Mouse (Mus musculus): ENCODE results near the gene Otub1. TPM values are rescaled to one million over a fixed set of nuclear protein-coding genes. Genes with fewer than 3 reads are reported as not detected.

The Otub1 gene
- polyA plus RNA-seq, 1 experiment from 2014 or later: 252 TPM

DNA sequence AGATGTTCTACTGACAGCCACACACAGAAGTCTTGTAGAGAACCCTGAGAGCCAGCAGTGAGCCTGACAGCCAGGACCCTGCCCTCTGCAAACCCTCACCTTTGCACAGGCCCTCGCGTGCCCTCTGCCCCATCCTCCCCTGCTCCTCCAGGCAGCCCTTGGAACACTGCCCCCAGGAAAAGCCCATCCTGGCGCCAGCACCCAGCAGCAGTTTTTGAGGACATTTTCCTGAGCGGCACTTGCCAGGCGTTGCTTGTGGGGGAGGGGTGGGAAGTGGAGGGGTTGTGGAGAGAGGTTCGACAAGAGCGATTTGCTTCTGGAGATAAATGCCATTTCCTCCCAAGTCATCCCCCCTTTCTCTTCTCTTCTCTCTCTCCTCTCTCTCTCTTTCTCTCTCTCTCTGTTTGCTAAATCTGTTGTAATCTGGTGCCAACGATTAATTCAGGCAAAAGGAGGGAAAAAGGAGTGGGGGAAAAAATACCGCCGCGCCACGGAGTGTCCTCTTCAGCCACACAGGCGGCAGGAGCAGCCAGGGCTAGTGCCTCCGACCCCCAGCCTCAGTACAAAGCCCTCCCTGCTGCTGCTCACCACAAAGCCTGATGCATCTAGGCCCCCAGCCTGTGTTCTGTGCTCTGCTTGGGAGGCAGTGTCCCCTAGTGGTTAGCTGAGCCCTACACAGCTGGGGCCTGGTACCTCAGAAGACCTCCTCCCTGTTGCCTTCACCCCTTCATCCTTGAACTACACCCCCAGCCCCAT, 45.8 kb downstream of the Otub1 start:
- WGBS: 3% methylated on average over 14 of the region's 14 CpGs
- Histone ChIP-seq H3K9me3 (ENCODE audit: control insufficient read depth, low read length) (no peaks in the 10 kb centered on the region), H3K4me1 (ENCODE audit: control insufficient read depth, insufficient read depth, low read length) (peaks cover 46% of the 10 kb centered on the region), H3K4me2 (peak overlapping the region; percentile 34; the same call in 1 of the 2 replicates), H3K27ac (ENCODE audit: low read depth, low read length) (0 out of 2 replicates have a peak overlapping the region, but pooled peaks have one; percentile 27), H3K27me3 (ENCODE audit: control insufficient read depth, insufficient read depth, low read length) (peaks cover 19% of the 10 kb centered on the region; the same call in 1 of the 2 replicates), H3K36me3 (ENCODE audit: control insufficient read depth, insufficient read depth, low read length) (no peaks in the 10 kb centered on the region), H3K9ac (ENCODE audit: low read length) (peak overlapping the region; percentile 62), H3K4me3 (ENCODE audit: low read depth, low read length) (peak overlapping the region; percentile 14; the same call in 1 of the 2 replicates)
- DNase-seq (ENCODE audit: low spot score, missing footprints) (peak; percentile 94), ATAC-seq (ENCODE audit: low FRiP score) (peak; percentile 86)

GRCm38 (mm10) chr19:7157734-7158133, 48.4 kb downstream of the Otub1 start:
- H3K36me3 ChIP-seq (ENCODE audit: control insufficient read depth, insufficient read depth, low read length): no peaks in the 10 kb centered on the region
- no peak overlapping the region for H3K9ac ChIP-seq (ENCODE audit: low read length)
- H3K4me2 ChIP-seq: no peak overlapping the region
- no peaks in the 10 kb centered on the region for H3K9me3 ChIP-seq (ENCODE audit: control insufficient read depth, low read length)
- ATAC-seq (ENCODE audit: low FRiP score) (no peak), DNase-seq (ENCODE audit: low spot score, missing footprints) (no peak)
- no peak overlapping the region for H3K4me3 ChIP-seq (ENCODE audit: low read depth, low read length)
- H3K27ac ChIP-seq (ENCODE audit: low read depth, low read length): no peak overlapping the region
- peaks cover 48% of the 10 kb centered on the region for H3K4me1 ChIP-seq (ENCODE audit: control insufficient read depth, insufficient read depth, low read length)
- 15% methylated on average over 14 of the region's 14 CpGs for whole genome bisulfite sequencing
- H3K27me3 ChIP-seq (ENCODE audit: control insufficient read depth, insufficient read depth, low read length): peaks cover 13% of the 10 kb centered on the region; the same call in 1 of the 2 replicates

GRCm38 (mm10) chr19:7155196-7155595, 50.9 kb downstream of the Otub1 start:
- Histone ChIP-seq H3K4me1 (ENCODE audit: control insufficient read depth, insufficient read depth, low read length) (peaks cover 46% of the 10 kb centered on the region), H3K27me3 (ENCODE audit: control insufficient read depth, insufficient read depth, low read length) (peaks cover 9% of the 10 kb centered on the region; the same call in 1 of the 2 replicates), H3K9ac (ENCODE audit: low read length) (peak overlapping the region; percentile 14; the same call in 1 of the 2 replicates), H3K4me2 (no peak overlapping the region), H3K4me3 (ENCODE audit: low read depth, low read length) (no peak overlapping the region), H3K36me3 (ENCODE audit: control insufficient read depth, insufficient read depth, low read length) (no peaks in the 10 kb centered on the region), H3K9me3 (ENCODE audit: control insufficient read depth, low read length) (no peaks in the 10 kb centered on the region), H3K27ac (ENCODE audit: low read depth, low read length) (no peak overlapping the region)
- 87% methylated on average over 5 of the region's 6 CpGs for WGBS
- DNase-seq (ENCODE audit: low spot score, missing footprints) (no peak), ATAC-seq (ENCODE audit: low FRiP score) (peak; percentile 29; the same call in 1 of the 2 replicates)

GRCm38 (mm10) chr19:7153232-7153631, 52.9 kb downstream of the Otub1 start:
- ATAC-seq (ENCODE audit: low FRiP score): peak; percentile 33; the same call in 1 of the 2 replicates
- H3K4me2 ChIP-seq: no peak overlapping the region
- H3K27me3 ChIP-seq (ENCODE audit: control insufficient read depth, insufficient read depth, low read length): no peaks in the 10 kb centered on the region
- no peak overlapping the region for H3K27ac ChIP-seq (ENCODE audit: low read depth, low read length)
- H3K4me1 ChIP-seq (ENCODE audit: control insufficient read depth, insufficient read depth, low read length): peaks cover 56% of the 10 kb centered on the region
- H3K9me3 ChIP-seq (ENCODE audit: control insufficient read depth, low read length): no peaks in the 10 kb centered on the region
- 40% methylated on average over 7 of the region's 7 CpGs for WGBS
- H3K9ac ChIP-seq (ENCODE audit: low read length): 0 out of 2 replicates have a peak overlapping the region, but pooled peaks have one; percentile 1
- H3K4me3 ChIP-seq (ENCODE audit: low read depth, low read length): no peak overlapping the region
- DNase-seq (ENCODE audit: low spot score, missing footprints): no peak
- H3K36me3 ChIP-seq (ENCODE audit: control insufficient read depth, insufficient read depth, low read length): no peaks in the 10 kb centered on the region

DNA sequence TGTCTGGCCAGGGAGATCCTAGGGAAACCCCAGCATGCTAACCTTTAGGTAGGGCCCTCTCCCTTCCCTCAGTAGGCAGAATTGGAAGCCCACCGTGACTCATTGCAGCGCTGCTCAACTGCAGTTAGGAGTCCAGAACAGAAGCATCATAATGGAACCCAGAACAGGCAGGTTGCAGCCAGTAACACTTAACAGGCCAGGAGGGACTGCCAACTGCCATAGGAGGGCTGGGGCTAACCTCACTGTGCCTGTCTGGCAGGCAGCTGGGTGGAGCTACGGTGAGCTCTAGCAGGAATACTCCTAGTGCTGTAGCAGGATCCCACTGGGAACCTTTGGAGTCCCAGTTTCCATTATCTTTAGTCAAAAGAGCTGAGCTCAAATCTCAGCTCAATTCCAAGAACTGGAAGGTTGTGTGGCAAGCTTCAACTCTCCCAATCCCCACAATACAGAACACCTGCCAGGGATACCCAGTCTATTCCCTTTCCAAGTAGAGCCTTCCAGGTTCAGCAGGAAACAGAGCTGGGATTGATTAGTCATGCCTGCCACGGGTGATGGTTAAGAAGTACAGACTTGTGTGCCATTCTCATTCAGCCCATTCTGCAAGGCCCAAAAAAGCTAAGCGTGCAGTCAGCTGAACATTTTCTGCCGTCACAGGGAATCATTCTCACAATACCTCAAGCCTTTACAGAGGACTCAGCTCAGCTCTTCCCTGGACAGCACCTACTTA, 54.0 kb downstream of the Otub1 start:
- DNase-seq (ENCODE audit: low spot score, missing footprints): no peak
- Histone ChIP-seq H3K4me1 (ENCODE audit: control insufficient read depth, insufficient read depth, low read length) (peaks cover 49% of the 10 kb centered on the region), H3K36me3 (ENCODE audit: control insufficient read depth, insufficient read depth, low read length) (no peaks in the 10 kb centered on the region), H3K9me3 (ENCODE audit: control insufficient read depth, low read length) (no peaks in the 10 kb centered on the region), H3K27ac (ENCODE audit: low read depth, low read length) (no peak overlapping the region), H3K4me3 (ENCODE audit: low read depth, low read length) (no peak overlapping the region), H3K9ac (ENCODE audit: low read length) (no peak overlapping the region), H3K27me3 (ENCODE audit: control insufficient read depth, insufficient read depth, low read length) (no peaks in the 10 kb centered on the region), H3K4me2 (no peak overlapping the region)
- 76% methylated on average over 6 of the region's 6 CpGs for WGBS
- ATAC-seq (ENCODE audit: low FRiP score): no peak

GRCm38 (mm10) chr19:7151300-7151926, 54.7 kb downstream of the Otub1 start:
- H3K4me1 ChIP-seq (ENCODE audit: control insufficient read depth, insufficient read depth, low read length): peaks cover 42% of the 10 kb centered on the region
- no peaks in the 10 kb centered on the region for H3K9me3 ChIP-seq (ENCODE audit: control insufficient read depth, low read length)
- H3K27ac ChIP-seq (ENCODE audit: low read depth, low read length): no peak overlapping the region
- H3K36me3 ChIP-seq (ENCODE audit: control insufficient read depth, insufficient read depth, low read length): no peaks in the 10 kb centered on the region
- H3K4me2 ChIP-seq: no peak overlapping the region
- ATAC-seq (ENCODE audit: low FRiP score): no peak
- WGBS: 85% methylated on average over 7 of the region's 7 CpGs
- DNase-seq (ENCODE audit: low spot score, missing footprints): no peak
- no peak overlapping the region for H3K9ac ChIP-seq (ENCODE audit: low read length)
- H3K4me3 ChIP-seq (ENCODE audit: low read depth, low read length): no peak overlapping the region
- no peaks in the 10 kb centered on the region for H3K27me3 ChIP-seq (ENCODE audit: control insufficient read depth, insufficient read depth, low read length)

DNA sequence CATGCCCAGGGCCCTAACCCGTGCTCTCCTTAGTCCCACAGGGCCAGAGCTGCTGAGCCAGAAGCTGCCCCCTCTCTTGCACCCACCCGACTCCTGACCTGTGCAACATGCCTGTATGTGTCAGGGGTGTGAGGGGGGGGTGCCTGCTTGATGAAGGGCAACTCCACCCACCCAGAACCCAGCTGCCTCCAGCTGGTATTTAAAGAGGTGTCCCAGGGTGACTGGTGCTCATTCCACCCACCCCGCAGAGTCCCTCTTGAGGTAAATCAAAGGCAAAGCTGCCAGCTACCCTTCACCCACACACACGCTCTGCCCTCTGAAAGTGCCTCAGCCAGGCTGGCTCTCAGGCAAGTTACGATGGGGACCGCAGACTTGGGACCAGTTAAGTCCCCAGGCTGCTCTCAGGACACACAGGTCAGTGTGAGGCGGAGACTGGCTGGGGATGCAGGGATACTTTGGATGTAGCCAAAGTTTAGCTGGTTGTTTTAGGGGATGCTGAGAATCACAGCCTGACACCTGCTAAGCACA, 56.9 kb downstream of the Otub1 start:
- no peak overlapping the region for H3K4me3 ChIP-seq (ENCODE audit: low read depth, low read length)
- no peak overlapping the region for H3K27ac ChIP-seq (ENCODE audit: low read depth, low read length)
- peaks cover 14% of the 10 kb centered on the region for H3K27me3 ChIP-seq (ENCODE audit: control insufficient read depth, insufficient read depth, low read length)
- ATAC-seq (ENCODE audit: low FRiP score): 0 out of 2 replicates have a peak, but pooled peaks have one; percentile 15
- no peak overlapping the region for H3K9ac ChIP-seq (ENCODE audit: low read length)
- no peaks in the 10 kb centered on the region for H3K36me3 ChIP-seq (ENCODE audit: control insufficient read depth, insufficient read depth, low read length)
- no peak for DNase-seq (ENCODE audit: low spot score, missing footprints)
- no peaks in the 10 kb centered on the region for H3K9me3 ChIP-seq (ENCODE audit: control insufficient read depth, low read length)
- peaks cover 36% of the 10 kb centered on the region for H3K4me1 ChIP-seq (ENCODE audit: control insufficient read depth, insufficient read depth, low read length)
- WGBS: 71% methylated on average over 7 of the region's 7 CpGs
- H3K4me2 ChIP-seq: no peak overlapping the region

- Histone ChIP-seq H3K27me3 (ENCODE audit: control insufficient read depth, insufficient read depth, low read length) (peaks cover 14% of the 10 kb centered on the region), H3K36me3 (ENCODE audit: control insufficient read depth, insufficient read depth, low read length) (no peaks in the 10 kb centered on the region), H3K4me3 (ENCODE audit: low read depth, low read length) (no peak overlapping the region), H3K4me1 (ENCODE audit: control insufficient read depth, insufficient read depth, low read length) (peaks cover 41% of the 10 kb centered on the region), H3K9me3 (ENCODE audit: control insufficient read depth, low read length) (no peaks in the 10 kb centered on the region), H3K4me2 (no peak overlapping the region), H3K27ac (ENCODE audit: low read depth, low read length) (no peak overlapping the region), H3K9ac (ENCODE audit: low read length) (no peak overlapping the region)
- 68% methylated on average over 8 of the region's 8 CpGs for WGBS
- DNase-seq (ENCODE audit: low spot score, missing footprints) (no peak), ATAC-seq (ENCODE audit: low FRiP score) (0 out of 2 replicates have a peak, but pooled peaks have one; percentile 1)
These were observed 57.5 kb downstream of the Otub1 start for GRCm38 (mm10) chr19:7148541-7149085.

Data from midbrain, embryonic 11.5 days (tissue).